Mouse (Mus musculus) heart, adult 2 months (tissue): ENCODE results near the gene Nrxn3. TPM values are rescaled to one million over a fixed set of nuclear protein-coding genes. Genes with fewer than 3 reads are reported as not detected.

Experiments used
- DNase-seq, 2 experiments: peaks; one replicate each; pipeline ENCODE4 v3.0.0; 2021
- H3K27ac ChIP-seq: fragments of 200-600 bp; 2 replicates; pipeline ENCODE4 v1.8.1; 2022
- H3K27me3 ChIP-seq: fragments of 200-500 bp; 2 replicates; pipeline ENCODE4 v1.6.1; 2012; ENCODE audit warnings: mild to moderate bottlenecking, low read length, inconsistent platforms, mixed read lengths; ENCODE audit not compliant: control insufficient read depth, insufficient read depth
- H3K36me3 ChIP-seq: fragments of 200-500 bp; 2 replicates; pipeline ENCODE4 v1.6.1; 2012; ENCODE audit warnings: low read length, inconsistent platforms; ENCODE audit not compliant: control insufficient read depth, insufficient read depth
- H3K4me1 ChIP-seq: fragments of 200-500 bp; 2 replicates; pipeline ENCODE4 v1.6.1; 2011; ENCODE audit warnings: low read length; ENCODE audit not compliant: control insufficient read depth, insufficient read depth
- H3K4me3 ChIP-seq: fragments of 200-600 bp; 2 replicates; pipeline ENCODE4 v1.8.1; 2022
- H3K79me2 ChIP-seq: fragments of 200-500 bp; replicated peaks from 2 replicates; pipeline ENCODE4 v1.6.1; 2012; ENCODE audit warnings: mild to moderate bottlenecking, inconsistent platforms, low read length, moderate library complexity, mixed read lengths; ENCODE audit not compliant: control insufficient read depth, insufficient read depth
- H3K9ac ChIP-seq: fragments of 200-500 bp; 2 replicates; pipeline ENCODE4 v1.6.1; 2012; ENCODE audit warnings: low read depth, mild to moderate bottlenecking, control low read depth, inconsistent platforms, low read length, mixed read lengths
- CTCF ChIP-seq: fragments of 200-600 bp; IDR thresholded peaks from 2 replicates; pipeline ENCODE4 v1.8.1; 2022; ENCODE audit warnings: antibody characterized with exemption, mild to moderate bottlenecking, moderate library complexity
- EP300 ChIP-seq: fragments of 200-500 bp; IDR thresholded peaks from 2 replicates; pipeline ENCODE4 v1.6.1; 2011; ENCODE audit warnings: low read depth, low read length, control low read depth; ENCODE audit not compliant: insufficient read depth
- POLR2A ChIP-seq: fragments of 200-500 bp; IDR thresholded peaks from 2 replicates; pipeline ENCODE4 v1.6.1; 2011; ENCODE audit warnings: mild to moderate bottlenecking, low read depth, low read length, control low read depth; ENCODE audit not compliant: insufficient read depth
- WGBS: fragments of 180-500 bp; shearing (Covaris S2); methylation state at CpG from one replicate; pipeline ENCODE4 v1.1.7; 2018; 5-methylcytosine and 5-hydroxymethylcytosine counted together
- intact Hi-C: fragments of 180-260 bp; cut with DNase I; formaldehyde crosslinking; loops from one replicate; pipeline ENCODE4 v1.15.1; 2025
- polyA plus RNA-seq: library from polyadenylated mRNA; depleted of rRNA; stranded (reverse); fragments of >200 nt; gene quantifications from 2 replicates; pipeline ENCODE4 v1.2.3, GENCODE M21; 2012
- total RNA-seq, 2 experiments: library from RNA; stranded (reverse); gene quantifications; 2 replicates each; pipeline ENCODE4 v1.2.3; 2021

The Nrxn3 gene
- total and polyA plus RNA-seq, 3 experiments = 0.18 to 0.31 TPM; not detected in 1

GRCm38 (mm10) chr12:89829927-89830326, 1107.3 kb downstream of the Nrxn3 start:
- Histone ChIP-seq H3K9ac (no peak overlapping the region), H3K79me2 (no peaks in the 10 kb centered on the region), H3K27me3 (no peaks in the 10 kb centered on the region), H3K4me3 (no peak overlapping the region), H3K4me1 (no peaks in the 10 kb centered on the region), H3K36me3 (no peaks in the 10 kb centered on the region), H3K27ac (no peak overlapping the region)
- 84% methylated on average over 2 of the region's 2 CpGs for WGBS
- intact Hi-C loops = no loop called here
- no peak for DNase-seq
- TF ChIP-seq CTCF (no peak), POLR2A (no peak), EP300 (no peak)

GRCm38 (mm10) chr12:89830350-89830749, 1107.7 kb downstream of the Nrxn3 start:
- intact Hi-C loops = no loop called here
- WGBS = 85% methylated on average over 5 of the region's 5 CpGs
- Histone ChIP-seq H3K36me3 (no peaks in the 10 kb centered on the region), H3K27ac (no peak overlapping the region), H3K9ac (no peak overlapping the region), H3K79me2 (no peaks in the 10 kb centered on the region), H3K27me3 (no peaks in the 10 kb centered on the region), H3K4me3 (no peak overlapping the region), H3K4me1 (no peaks in the 10 kb centered on the region)
- no peak for DNase-seq
- TF ChIP-seq CTCF = no peak
- TF ChIP-seq EP300 = no peak
- no peak for TF ChIP-seq POLR2A

- intact Hi-C loops = no loop called here
- WGBS = 83% methylated on average over 6 of the region's 6 CpGs
- DNase-seq = no peak
- Histone ChIP-seq H3K4me1 (no peaks in the 10 kb centered on the region), H3K4me3 (no peak overlapping the region), H3K79me2 (no peaks in the 10 kb centered on the region), H3K36me3 (no peaks in the 10 kb centered on the region), H3K27ac (no peak overlapping the region), H3K9ac (no peak overlapping the region), H3K27me3 (no peaks in the 10 kb centered on the region)
- no peak for TF ChIP-seq EP300
- no peak for TF ChIP-seq POLR2A
- TF ChIP-seq CTCF = no peak
These were observed 1108.6 kb downstream of the Nrxn3 start for GRCm38 (mm10) chr12:89831300-89831699.

GRCm38 (mm10) chr12:89836271-89836670, 1113.6 kb downstream of the Nrxn3 start:
- no peak overlapping the region for H3K27ac ChIP-seq
- H3K9ac ChIP-seq = no peak overlapping the region
- no peaks in the 10 kb centered on the region for H3K36me3 ChIP-seq
- intact Hi-C loops = no loop called here
- TF ChIP-seq EP300 (no peak), POLR2A (no peak), CTCF (no peak)
- DNase-seq = no peak
- H3K27me3 ChIP-seq = no peaks in the 10 kb centered on the region
- no peaks in the 10 kb centered on the region for H3K4me1 ChIP-seq
- H3K79me2 ChIP-seq = no peaks in the 10 kb centered on the region
- H3K4me3 ChIP-seq = no peak overlapping the region
- WGBS = 34% methylated on average over 3 of the region's 3 CpGs

- Histone ChIP-seq H3K27me3 (no peaks in the 10 kb centered on the region), H3K36me3 (no peaks in the 10 kb centered on the region), H3K4me3 (no peak overlapping the region), H3K9ac (no peak overlapping the region), H3K27ac (no peak overlapping the region), H3K79me2 (no peaks in the 10 kb centered on the region), H3K4me1 (no peaks in the 10 kb centered on the region)
- no peak for DNase-seq
- TF ChIP-seq CTCF (no peak), POLR2A (no peak), EP300 (no peak)
- WGBS = 98% methylated on average over 1 of the region's 1 CpGs
- intact Hi-C loops = no loop called here
These were observed 1120.2 kb downstream of the Nrxn3 start for GRCm38 (mm10) chr12:89842861-89843260.

- H3K27me3 ChIP-seq = no peaks in the 10 kb centered on the region
- DNase-seq = no peak
- H3K79me2 ChIP-seq = no peaks in the 10 kb centered on the region
- intact Hi-C loops = no loop called here
- no peak overlapping the region for H3K27ac ChIP-seq
- no peaks in the 10 kb centered on the region for H3K4me1 ChIP-seq
- no peak overlapping the region for H3K9ac ChIP-seq
- H3K4me3 ChIP-seq = no peak overlapping the region
- 42% methylated on average over 1 of the region's 1 CpGs for WGBS
- no peaks in the 10 kb centered on the region for H3K36me3 ChIP-seq
- TF ChIP-seq EP300 (no peak), POLR2A (no peak)
These were observed 1125.4 kb downstream of the Nrxn3 start for GRCm38 (mm10) chr12:89848116-89848515.
